Mouse (Mus musculus): ENCODE measurements around the gene Eif2b3.

The Eif2b3 gene

GRCm38 (mm10) chr4:117123546-117124217 is 104.5 kb downstream of the Eif2b3 start:
- DNase-seq (ENCODE audit: low spot score) = no peak

- DNase-seq (ENCODE audit: low spot score) = no peak
These were observed 105.0 kb downstream of the Eif2b3 start for GRCm38 (mm10) chr4:117124218-117124517.

GRCm38 (mm10) chr4:117124518-117125347 is 105.5 kb downstream of the Eif2b3 start:
- no peak for DNase-seq (ENCODE audit: low spot score)

- DNase-seq (ENCODE audit: low spot score) = peak; percentile 73
These were observed 106.2 kb downstream of the Eif2b3 start, which contains the start of gene Btbd19 for GRCm38 (mm10) chr4:117125348-117125909. Btbd19 (minus strand) TSS chr4:117125725.

- peak; percentile 75 for DNase-seq (ENCODE audit: low spot score)
These were observed 106.9 kb downstream of the Eif2b3 start for GRCm38 (mm10) chr4:117125910-117126674.

GRCm38 (mm10) chr4:117126675-117127290 is 107.6 kb downstream of the Eif2b3 start, which contains the start of gene Tctex1d4:
Tctex1d4 (plus strand) TSS chr4:117126794.
- no peak for DNase-seq (ENCODE audit: low spot score)

GRCm38 (mm10) chr4:117127991-117128686 is 108.9 kb downstream of the Eif2b3 start:
- DNase-seq (ENCODE audit: low spot score) = no peak

GRCm38 (mm10) chr4:117130790-117131189 is 111.6 kb downstream of the Eif2b3 start:
- DNase-seq (ENCODE audit: low spot score) = peak; percentile 45

GRCm38 (mm10) chr4:117131198-117131597 is 112.0 kb downstream of the Eif2b3 start:
- no peak for DNase-seq (ENCODE audit: low spot score)

- DNase-seq (ENCODE audit: low spot score) = peak; percentile 54
These were observed 112.9 kb downstream of the Eif2b3 start for GRCm38 (mm10) chr4:117131890-117132793.

GRCm38 (mm10) chr4:117132794-117133143 is 113.6 kb downstream of the Eif2b3 start:
- peak; percentile 19 for DNase-seq (ENCODE audit: low spot score)

- peak; percentile 21 for DNase-seq (ENCODE audit: low spot score)
These were observed 114.2 kb downstream of the Eif2b3 start for GRCm38 (mm10) chr4:117133366-117133796.

- peak; percentile 93 for DNase-seq (ENCODE audit: low spot score)
These were observed 114.8 kb downstream of the Eif2b3 start, which contains the start of gene Plk3 for GRCm38 (mm10) chr4:117133817-117134600. Plk3 (minus strand) TSS chr4:117133963.

- no peak for DNase-seq (ENCODE audit: low spot score)
These were observed 115.4 kb downstream of the Eif2b3 start for GRCm38 (mm10) chr4:117134601-117134995.

GRCm38 (mm10) chr4:117136034-117136433 is 116.8 kb downstream of the Eif2b3 start:
- DNase-seq (ENCODE audit: low spot score) = peak; percentile 46
